Mouse (Mus musculus): ENCODE measurements around the gene Garem2.

Garem2 gene

GRCm38 (mm10) chr5:30111771-30112170 is 6.8 kb downstream of the Garem2 start:
- no peak for DNase-seq (ENCODE audit: low read depth)

GRCm38 (mm10) chr5:30112533-30113068 is 7.6 kb downstream of the Garem2 start:
- no peak for DNase-seq (ENCODE audit: low read depth)

DNA sequence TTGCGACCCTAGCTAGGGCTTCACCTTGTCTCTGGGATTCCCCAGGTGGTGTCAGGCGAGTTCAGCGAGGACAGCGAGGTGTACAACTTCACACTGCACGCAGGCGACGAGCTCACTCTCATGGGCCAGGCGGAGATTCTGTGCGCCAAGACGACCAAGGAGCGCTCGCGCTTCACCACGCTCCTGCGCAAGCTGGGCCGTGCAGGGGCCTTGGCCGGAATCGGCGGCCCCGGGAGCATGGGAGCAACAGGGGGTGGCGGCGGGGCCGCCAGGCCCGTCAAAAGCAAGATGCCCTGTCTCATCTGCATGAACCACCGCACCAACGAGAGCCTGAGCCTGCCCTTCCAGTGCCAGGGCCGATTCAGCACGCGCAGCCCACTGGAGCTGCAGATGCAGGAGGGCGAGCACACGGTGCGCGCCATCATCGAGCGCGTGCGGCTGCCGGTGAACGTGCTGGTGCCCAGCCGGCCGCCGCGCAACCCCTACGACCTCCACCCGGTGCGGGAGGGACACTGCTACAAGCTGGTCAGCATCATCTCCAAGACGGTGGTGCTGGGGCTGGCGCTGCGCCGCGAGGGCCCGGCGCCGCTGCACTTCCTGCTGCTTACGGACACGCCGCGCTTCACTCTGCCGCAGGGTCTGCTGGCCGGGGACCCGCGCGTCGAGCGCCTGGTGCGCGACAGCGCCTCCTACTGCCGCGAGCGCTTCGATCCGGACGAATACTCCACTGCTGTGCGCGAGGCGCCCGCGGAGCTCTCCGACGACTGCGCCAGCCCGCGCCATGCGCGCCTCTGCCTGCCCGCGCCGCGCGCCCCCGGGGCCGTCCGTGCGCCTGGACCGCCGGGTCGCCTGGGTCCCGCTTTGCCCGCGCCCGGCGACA is 9.2 kb downstream of the Garem2 start:
- DNase-seq (ENCODE audit: low read depth): no peak

GRCm38 (mm10) chr5:30114761-30115140 is 9.8 kb downstream of the Garem2 start:
- DNase-seq (ENCODE audit: low read depth): no peak

DNA sequence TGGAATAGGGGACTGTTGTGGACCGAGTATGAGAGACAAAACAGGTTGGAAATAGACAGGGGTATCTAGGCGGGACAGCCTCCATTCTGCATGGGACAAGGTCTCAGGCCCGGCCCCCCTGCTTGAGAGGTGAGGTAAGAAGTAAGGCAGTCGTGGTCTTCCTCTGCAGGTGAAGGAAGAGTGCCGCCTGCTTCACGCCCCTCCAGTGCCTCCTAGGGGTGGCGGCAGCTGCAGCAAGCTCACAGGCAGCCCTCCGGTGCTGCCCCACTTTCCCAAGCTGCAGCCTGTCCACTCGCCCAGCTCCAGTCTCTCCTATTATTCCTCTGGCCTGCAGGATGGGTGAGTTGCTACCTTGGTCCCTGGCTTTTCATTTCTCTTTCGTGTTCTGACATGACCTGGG is 10.8 kb downstream of the Garem2 start:
- DNase-seq (ENCODE audit: low read depth): no peak

- no peak for DNase-seq (ENCODE audit: low read depth)
Observed at GRCm38 (mm10) chr5:30118018-30118417, 13.1 kb downstream of the Garem2 start.

DNA sequence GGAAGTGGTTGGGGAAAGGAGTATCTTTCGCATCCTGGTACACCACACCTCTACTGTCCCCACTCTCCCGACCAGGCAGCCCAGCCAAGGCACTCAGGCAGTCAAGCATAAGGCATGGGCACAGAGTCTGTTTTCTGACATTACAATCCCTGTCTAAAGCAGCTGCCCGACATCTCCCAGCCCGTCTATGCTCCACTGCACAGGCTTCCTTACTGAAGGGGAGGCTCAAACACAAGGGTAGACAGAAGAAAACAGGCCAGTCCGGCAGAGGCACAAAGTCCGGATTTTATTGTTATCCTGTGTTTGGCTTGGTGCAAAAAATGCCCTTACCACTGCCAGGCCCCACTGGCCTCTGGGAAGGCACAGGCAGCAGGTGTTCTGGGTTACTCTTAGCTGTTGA is 14.2 kb downstream of the Garem2 start:
- no peak for DNase-seq (ENCODE audit: low read depth)

DNA sequence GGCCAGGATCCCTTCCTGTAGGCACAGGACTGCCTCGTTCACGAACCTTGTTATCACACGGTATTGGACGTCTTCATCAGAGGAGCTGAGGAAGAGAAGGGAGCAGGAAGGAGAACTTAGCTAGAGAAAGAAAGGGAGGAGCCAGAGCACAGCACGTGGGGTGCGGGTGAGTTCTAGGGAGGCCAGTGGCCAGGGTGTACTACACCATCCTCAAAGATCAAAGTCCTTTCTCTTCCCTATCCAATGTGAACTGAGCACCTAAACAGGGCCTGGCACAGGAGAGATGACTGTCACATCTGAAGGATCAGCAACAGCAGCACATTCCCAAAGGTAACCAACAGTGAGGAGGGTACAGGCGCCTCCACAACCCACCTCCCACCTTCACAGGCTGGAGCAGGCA is 15.1 kb downstream of the Garem2 start:
- no peak for DNase-seq (ENCODE audit: low read depth)

GRCm38 (mm10) chr5:30122481-30122880 is 17.5 kb downstream of the Garem2 start:
- DNase-seq (ENCODE audit: low read depth): no peak

DNA sequence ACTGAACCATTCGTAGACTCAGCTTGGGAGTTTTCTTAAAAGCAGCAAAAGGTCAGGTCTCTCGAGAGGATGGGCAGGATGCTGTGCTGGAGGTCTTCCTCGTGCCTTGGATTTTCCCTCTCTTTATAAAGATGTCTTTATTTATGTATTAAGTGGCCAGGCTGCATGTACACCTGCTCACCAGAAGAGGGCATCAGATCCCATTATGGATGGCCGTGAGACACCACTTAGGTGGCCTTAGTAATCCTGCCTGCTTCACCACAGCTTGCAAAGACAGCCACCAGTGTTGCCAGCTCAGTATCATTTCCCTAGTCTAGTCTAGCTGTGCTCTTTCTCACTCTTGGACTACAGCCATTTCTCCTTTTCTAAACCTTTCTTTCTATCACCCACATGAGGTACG is 20.6 kb downstream of the Garem2 start:
- peak; percentile 57 for DNase-seq (ENCODE audit: low read depth)

DNA sequence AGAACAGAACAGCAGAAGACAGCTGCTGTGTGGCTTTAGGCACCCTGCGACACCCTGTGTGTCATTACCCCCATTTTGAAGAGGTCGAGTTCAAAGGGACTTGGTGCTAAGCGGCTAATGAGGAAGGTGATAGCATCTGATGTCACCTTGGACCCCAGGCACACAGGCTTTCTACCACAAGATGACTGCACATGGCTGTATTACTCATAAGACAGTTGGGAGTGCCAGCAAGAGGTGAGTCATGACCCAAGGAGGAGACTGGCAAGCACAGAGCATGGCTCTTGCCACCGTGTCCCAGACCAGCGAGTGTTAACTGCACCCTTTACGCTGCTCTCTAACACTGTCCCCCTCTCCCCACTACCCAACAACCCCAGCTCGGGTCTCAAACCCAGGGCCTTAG is 21.8 kb downstream of the Garem2 start:
- peak; percentile 80 for DNase-seq (ENCODE audit: low read depth)

- no peak for DNase-seq (ENCODE audit: low read depth)
Observed at GRCm38 (mm10) chr5:30127921-30128597, 23.1 kb downstream of the Garem2 start.

- no peak for DNase-seq (ENCODE audit: low read depth)
Observed at GRCm38 (mm10) chr5:30128680-30129079, 23.7 kb downstream of the Garem2 start.

- no peak for DNase-seq (ENCODE audit: low read depth)
Observed at GRCm38 (mm10) chr5:30131246-30131645, 26.3 kb downstream of the Garem2 start.

GRCm38 (mm10) chr5:30132173-30132572 is 27.2 kb downstream of the Garem2 start:
- DNase-seq (ENCODE audit: low read depth): no peak

GRCm38 (mm10) chr5:30135711-30136231 is 30.8 kb downstream of the Garem2 start:
- no peak for DNase-seq (ENCODE audit: low read depth)

GRCm38 (mm10) chr5:30137271-30137670 is 32.3 kb downstream of the Garem2 start:
- DNase-seq (ENCODE audit: low read depth): no peak

GRCm38 (mm10) chr5:30138193-30138592 is 33.2 kb downstream of the Garem2 start:
- DNase-seq (ENCODE audit: low read depth): no peak

DNA sequence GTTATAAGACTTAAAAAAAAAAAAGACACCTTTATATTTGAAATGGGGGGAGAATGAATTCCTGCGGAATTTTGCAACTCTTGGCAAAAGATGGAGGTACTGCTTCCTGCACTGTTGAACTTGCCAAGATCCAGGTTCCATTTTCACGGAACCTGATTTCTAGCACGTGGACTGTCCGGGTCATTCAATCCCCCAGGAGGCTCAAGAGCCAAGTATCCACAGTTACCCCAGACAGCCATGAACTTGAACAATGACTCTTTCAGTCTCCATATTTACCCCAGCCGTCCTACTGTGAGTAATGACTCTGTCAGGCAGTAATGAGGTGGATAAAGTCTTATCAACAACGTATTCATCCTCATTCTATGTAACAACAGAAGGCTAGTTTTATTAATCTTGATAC is 41.6 kb downstream of the Garem2 start:
- peak; percentile 6 for DNase-seq (ENCODE audit: low read depth)

DNA sequence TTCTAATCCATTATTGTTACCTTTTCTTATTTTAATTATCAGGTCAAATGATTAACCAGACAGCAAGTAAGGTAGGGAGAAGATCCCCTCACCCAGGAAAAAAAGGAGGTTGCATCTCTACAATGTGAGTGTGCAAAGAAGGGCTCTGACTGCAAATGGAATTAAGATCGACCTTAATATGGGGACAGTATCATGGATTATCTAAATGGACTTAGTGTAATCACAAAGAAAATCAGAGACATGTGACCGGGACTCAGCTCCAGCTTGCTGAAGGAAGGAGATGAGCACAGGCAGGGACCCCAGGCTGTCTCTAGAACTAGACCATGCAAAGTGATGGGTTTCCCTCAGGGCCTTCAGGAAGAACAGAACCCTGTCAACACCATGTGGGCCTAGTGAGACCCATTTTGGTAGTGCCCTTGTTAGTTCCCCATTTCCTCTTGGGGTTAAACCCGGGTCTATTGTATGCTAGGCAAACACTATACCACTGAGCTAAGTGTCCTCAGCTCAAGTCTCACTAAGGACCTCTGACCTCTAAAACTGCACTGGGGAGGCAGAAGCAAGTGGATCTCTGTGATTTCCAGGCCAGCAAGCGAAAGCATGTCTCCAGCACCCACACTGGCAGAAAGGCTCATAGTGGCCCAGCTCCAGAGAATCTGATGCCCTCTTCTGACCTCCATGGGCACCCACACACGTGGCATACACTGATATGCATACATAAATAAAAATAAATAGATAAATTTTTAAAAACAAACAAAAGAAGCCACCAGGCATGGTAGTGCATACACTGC is 43.4 kb downstream of the Garem2 start:
- no peak for DNase-seq (ENCODE audit: low read depth)

- DNase-seq (ENCODE audit: low read depth): peak; percentile 63
Observed at GRCm38 (mm10) chr5:30152007-30152406, 47.0 kb downstream of the Garem2 start.

- no peak for DNase-seq (ENCODE audit: low read depth)
Observed at GRCm38 (mm10) chr5:30152413-30152812, 47.5 kb downstream of the Garem2 start.
